Mouse (Mus musculus): Measurements from ENCODE around the gene Ptpro. TPM values are rescaled to one million over a fixed set of nuclear protein-coding genes. Genes with fewer than 3 reads are reported as not detected.
"Not testable (repeated sequence)": the region's sequence is repeated elsewhere in the genome, so short reads cannot be mapped to it uniquely, and the experiment has no call there.

Ptpro gene
- polyA plus RNA-seq, 1 experiment: 6.6 TPM

GRCm38 (mm10) chr6:137440559-137441486, 188.7 kb downstream of the Ptpro start:
- TF ChIP-seq POLR2A (IDR thresholded peaks at IDR 0.05; ENCODE audit: borderline replicate concordance, insufficient read depth, low read length) (no peak), CTCF (IDR thresholded peaks at IDR 0.05; ENCODE audit: borderline replicate concordance, insufficient read depth, low read depth, low read length) (no peak)
- H3K27me3 ChIP-seq (ENCODE audit: control insufficient read depth, insufficient read depth, low read length): no peaks in the 10 kb centered on the region
- 90% methylated on average over 19 of the region's 19 CpGs for WGBS
- no peaks in the 10 kb centered on the region for H3K4me1 ChIP-seq (ENCODE audit: control insufficient read depth, insufficient read depth, low read length)
- H3K27ac ChIP-seq (ENCODE audit: insufficient read depth, low read length): no peak overlapping the region
- no peak for DNase-seq
- H3K4me3 ChIP-seq (replicated peaks; ENCODE audit: insufficient read depth, low read depth, low read length): no peak overlapping the region

DNA sequence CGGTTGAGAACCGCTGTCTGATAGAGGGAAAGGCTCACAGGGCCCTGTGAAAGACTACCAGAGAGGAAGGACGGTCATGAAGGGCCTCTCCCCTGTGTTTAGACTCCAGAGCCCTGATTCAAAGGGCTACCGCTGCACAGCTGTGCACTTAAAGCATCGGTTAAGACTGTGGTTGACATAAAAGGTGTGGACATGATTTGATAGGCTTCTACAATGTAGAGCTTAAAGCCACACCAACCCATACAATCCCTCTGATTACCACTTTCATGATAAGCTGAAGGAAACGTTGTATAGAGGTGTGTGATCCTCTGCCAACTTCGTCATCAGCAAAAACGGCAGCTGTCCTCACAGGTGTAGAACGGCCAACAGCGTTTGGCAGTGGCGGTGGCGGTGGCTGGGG, 191.0 kb downstream of the Ptpro start:
- TF ChIP-seq CTCF (IDR thresholded peaks at IDR 0.05; ENCODE audit: borderline replicate concordance, insufficient read depth, low read depth, low read length): no peak
- no peak for TF ChIP-seq POLR2A (IDR thresholded peaks at IDR 0.05; ENCODE audit: borderline replicate concordance, insufficient read depth, low read length)
- no peaks in the 10 kb centered on the region for H3K27me3 ChIP-seq (ENCODE audit: control insufficient read depth, insufficient read depth, low read length)
- H3K27ac ChIP-seq (ENCODE audit: insufficient read depth, low read length): no peak overlapping the region
- 89% methylated on average over 12 of the region's 12 CpGs for WGBS
- peaks cover 7% of the 10 kb centered on the region for H3K4me1 ChIP-seq (ENCODE audit: control insufficient read depth, insufficient read depth, low read length)
- no peak for DNase-seq
- H3K4me3 ChIP-seq (replicated peaks; ENCODE audit: insufficient read depth, low read depth, low read length): no peak overlapping the region

- WGBS: 10% methylated on average over 7 of the region's 7 CpGs
- H3K4me1 ChIP-seq (ENCODE audit: control insufficient read depth, insufficient read depth, low read length); H3K4me3 ChIP-seq (replicated peaks; ENCODE audit: insufficient read depth, low read depth, low read length); H3K27me3 ChIP-seq (ENCODE audit: control insufficient read depth, insufficient read depth, low read length); H3K27ac ChIP-seq (ENCODE audit: insufficient read depth, low read length): not testable (repeated sequence)
- peak; percentile 26 to 70 for DNase-seq
Observed at GRCm38 (mm10) chr6:137446116-137446515, 194.0 kb downstream of the Ptpro start.

DNA sequence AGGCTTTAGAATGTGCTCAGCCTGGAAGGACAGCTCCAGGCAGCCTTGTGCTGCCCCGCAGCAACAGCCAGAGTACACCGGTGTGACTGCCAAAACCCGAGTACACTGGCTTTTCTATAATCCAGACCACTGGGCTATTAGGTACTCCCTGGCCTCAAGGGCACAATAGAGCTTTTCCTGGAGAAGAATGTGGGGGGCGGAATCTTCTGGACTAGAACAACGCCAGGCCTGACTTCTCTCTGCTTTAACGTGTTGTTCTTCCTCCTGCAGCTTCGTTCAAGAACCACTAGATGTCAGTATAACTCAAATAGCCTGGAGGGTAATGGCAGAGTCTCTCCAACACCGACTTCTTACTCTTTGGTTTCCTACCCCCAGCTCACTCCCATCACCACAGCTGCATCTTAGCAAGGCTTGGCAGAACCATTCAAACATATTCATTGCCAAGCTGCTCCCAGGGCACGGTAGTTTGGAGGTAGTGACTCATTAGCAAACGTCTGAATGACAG, 203.5 kb downstream of the Ptpro start:
- H3K27me3 ChIP-seq (ENCODE audit: control insufficient read depth, insufficient read depth, low read length): no peaks in the 10 kb centered on the region
- no peak overlapping the region for H3K27ac ChIP-seq (ENCODE audit: insufficient read depth, low read length)
- H3K4me1 ChIP-seq (ENCODE audit: control insufficient read depth, insufficient read depth, low read length): peaks cover 12% of the 10 kb centered on the region
- WGBS: 15% methylated on average over 10 of the region's 10 CpGs
- TF ChIP-seq CTCF (IDR thresholded peaks at IDR 0.05; ENCODE audit: borderline replicate concordance, insufficient read depth, low read depth, low read length) (peak; percentile 77), POLR2A (IDR thresholded peaks at IDR 0.05; ENCODE audit: borderline replicate concordance, insufficient read depth, low read length) (no peak)
- H3K4me3 ChIP-seq (replicated peaks; ENCODE audit: insufficient read depth, low read depth, low read length): peak overlapping the region; percentile 11
- DNase-seq: peak; percentile 51 to 62

DNA sequence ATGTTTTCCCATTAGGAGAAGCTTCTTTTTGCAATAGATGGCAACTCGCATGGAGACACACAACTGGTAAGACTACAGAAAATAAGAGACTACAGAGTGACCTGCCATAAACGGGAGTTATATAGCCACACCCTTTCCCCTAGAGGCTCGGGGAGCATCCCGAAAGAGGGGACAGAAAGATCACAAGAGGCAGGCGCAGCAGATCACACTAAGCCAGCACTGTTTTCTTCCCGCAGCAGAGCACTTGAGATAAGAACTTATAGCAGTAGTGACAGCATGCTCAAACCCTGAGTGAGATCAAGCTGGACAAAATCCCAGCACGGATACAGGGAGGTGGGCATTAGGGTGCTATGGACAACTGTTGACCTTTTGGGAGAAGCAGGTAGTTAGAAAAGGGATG, 203.9 kb downstream of the Ptpro start:
- TF ChIP-seq POLR2A (IDR thresholded peaks at IDR 0.05; ENCODE audit: borderline replicate concordance, insufficient read depth, low read length) (no peak), CTCF (IDR thresholded peaks at IDR 0.05; ENCODE audit: borderline replicate concordance, insufficient read depth, low read depth, low read length) (no peak)
- no peak for DNase-seq
- no peak overlapping the region for H3K27ac ChIP-seq (ENCODE audit: insufficient read depth, low read length)
- WGBS: 56% methylated on average over 7 of the region's 7 CpGs
- H3K4me1 ChIP-seq (ENCODE audit: control insufficient read depth, insufficient read depth, low read length): peaks cover 12% of the 10 kb centered on the region
- no peaks in the 10 kb centered on the region for H3K27me3 ChIP-seq (ENCODE audit: control insufficient read depth, insufficient read depth, low read length)
- peak overlapping the region; percentile 11 for H3K4me3 ChIP-seq (replicated peaks; ENCODE audit: insufficient read depth, low read depth, low read length)

DNA sequence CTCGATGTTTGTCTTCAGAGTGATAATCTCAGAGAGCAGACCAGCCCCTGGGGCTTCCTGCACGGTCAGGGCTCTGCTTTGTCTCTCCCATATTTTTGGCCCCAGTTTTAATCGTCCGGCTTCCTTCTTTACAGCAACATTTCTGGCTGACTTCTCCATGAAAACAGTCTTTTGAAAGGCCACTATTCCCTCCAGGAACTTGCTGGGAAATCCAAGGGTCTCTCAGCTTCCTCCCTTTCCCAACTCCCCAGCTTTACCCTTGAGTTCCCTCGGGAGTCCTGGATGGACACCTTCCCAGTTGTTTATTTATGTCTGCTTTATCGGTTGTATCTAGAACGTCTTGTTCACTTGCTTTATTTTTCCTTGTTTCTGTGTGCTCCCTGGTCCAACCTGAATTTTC, 205.1 kb downstream of the Ptpro start:
- Histone ChIP-seq H3K4me3 (replicated peaks; ENCODE audit: insufficient read depth, low read depth, low read length) (no peak overlapping the region), H3K27ac (ENCODE audit: insufficient read depth, low read length) (no peak overlapping the region), H3K27me3 (ENCODE audit: control insufficient read depth, insufficient read depth, low read length) (no peaks in the 10 kb centered on the region), H3K4me1 (ENCODE audit: control insufficient read depth, insufficient read depth, low read length) (peaks cover 12% of the 10 kb centered on the region)
- 63% methylated on average over 7 of the region's 7 CpGs for WGBS
- DNase-seq: no peak
- TF ChIP-seq POLR2A (IDR thresholded peaks at IDR 0.05; ENCODE audit: borderline replicate concordance, insufficient read depth, low read length) (no peak), CTCF (IDR thresholded peaks at IDR 0.05; ENCODE audit: borderline replicate concordance, insufficient read depth, low read depth, low read length) (no peak)

DNA sequence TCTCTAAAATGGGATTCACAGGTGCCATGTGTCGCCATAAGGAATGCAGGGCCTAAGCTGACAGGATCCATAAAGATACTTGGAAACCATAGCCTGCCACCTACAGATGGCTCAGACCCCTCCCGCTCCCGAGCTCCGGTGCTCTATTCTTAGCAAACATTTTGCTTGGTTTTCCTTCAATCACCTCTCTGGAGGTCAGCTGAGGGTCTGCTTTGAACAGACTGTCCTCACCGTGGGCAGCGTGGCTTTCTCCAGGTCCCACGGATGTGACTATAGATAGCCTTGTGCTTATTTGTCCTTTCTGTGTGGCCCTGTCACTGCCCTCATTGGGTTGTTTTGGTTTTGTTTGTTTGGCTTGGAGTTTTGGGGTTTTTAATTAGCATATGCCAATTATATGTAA, 206.0 kb downstream of the Ptpro start:
- Histone ChIP-seq H3K27ac (ENCODE audit: insufficient read depth, low read length) (no peak overlapping the region), H3K4me3 (replicated peaks; ENCODE audit: insufficient read depth, low read depth, low read length) (no peak overlapping the region), H3K27me3 (ENCODE audit: control insufficient read depth, insufficient read depth, low read length) (no peaks in the 10 kb centered on the region), H3K4me1 (ENCODE audit: control insufficient read depth, insufficient read depth, low read length) (peaks cover 12% of the 10 kb centered on the region)
- DNase-seq: peak in 1 of 2 experiments; percentile 43
- 16% methylated on average over 7 of the region's 7 CpGs for WGBS
- no peak for TF ChIP-seq POLR2A (IDR thresholded peaks at IDR 0.05; ENCODE audit: borderline replicate concordance, insufficient read depth, low read length)
- TF ChIP-seq CTCF (IDR thresholded peaks at IDR 0.05; ENCODE audit: borderline replicate concordance, insufficient read depth, low read depth, low read length): no peak

DNA sequence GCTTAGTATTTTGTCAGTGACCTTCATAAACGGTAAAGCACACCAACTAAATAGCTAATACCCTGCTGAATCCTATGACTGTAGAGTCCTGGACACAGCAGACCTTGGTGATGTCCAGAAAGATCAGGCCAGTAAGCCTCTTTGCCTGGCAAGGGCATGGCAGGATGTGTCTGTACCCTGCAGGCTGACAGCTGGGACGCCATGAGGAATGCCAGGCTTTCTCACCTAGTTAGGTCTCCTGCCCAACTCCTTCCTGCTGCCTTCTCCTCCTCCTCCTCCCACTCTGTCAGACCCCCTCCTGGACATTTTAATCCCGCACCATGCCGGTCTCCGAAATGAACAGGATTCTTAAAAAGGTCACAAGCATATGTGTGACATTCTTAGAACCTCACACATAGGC, 211.7 kb downstream of the Ptpro start:
- TF ChIP-seq CTCF (IDR thresholded peaks at IDR 0.05; ENCODE audit: borderline replicate concordance, insufficient read depth, low read depth, low read length) (no peak), POLR2A (IDR thresholded peaks at IDR 0.05; ENCODE audit: borderline replicate concordance, insufficient read depth, low read length) (no peak)
- Histone ChIP-seq H3K4me3 (replicated peaks; ENCODE audit: insufficient read depth, low read depth, low read length) (no peak overlapping the region), H3K27me3 (ENCODE audit: control insufficient read depth, insufficient read depth, low read length) (no peaks in the 10 kb centered on the region), H3K27ac (ENCODE audit: insufficient read depth, low read length) (no peak overlapping the region), H3K4me1 (ENCODE audit: control insufficient read depth, insufficient read depth, low read length) (peaks cover 12% of the 10 kb centered on the region)
- WGBS: 15% methylated on average over 5 of the region's 5 CpGs
- DNase-seq: peak; percentile 48 to 70

All from cerebellum, adult 2 months (tissue).